Mouse (Mus musculus): Measurements from ENCODE around the gene Col4a1.

Gene Col4a1

DNA sequence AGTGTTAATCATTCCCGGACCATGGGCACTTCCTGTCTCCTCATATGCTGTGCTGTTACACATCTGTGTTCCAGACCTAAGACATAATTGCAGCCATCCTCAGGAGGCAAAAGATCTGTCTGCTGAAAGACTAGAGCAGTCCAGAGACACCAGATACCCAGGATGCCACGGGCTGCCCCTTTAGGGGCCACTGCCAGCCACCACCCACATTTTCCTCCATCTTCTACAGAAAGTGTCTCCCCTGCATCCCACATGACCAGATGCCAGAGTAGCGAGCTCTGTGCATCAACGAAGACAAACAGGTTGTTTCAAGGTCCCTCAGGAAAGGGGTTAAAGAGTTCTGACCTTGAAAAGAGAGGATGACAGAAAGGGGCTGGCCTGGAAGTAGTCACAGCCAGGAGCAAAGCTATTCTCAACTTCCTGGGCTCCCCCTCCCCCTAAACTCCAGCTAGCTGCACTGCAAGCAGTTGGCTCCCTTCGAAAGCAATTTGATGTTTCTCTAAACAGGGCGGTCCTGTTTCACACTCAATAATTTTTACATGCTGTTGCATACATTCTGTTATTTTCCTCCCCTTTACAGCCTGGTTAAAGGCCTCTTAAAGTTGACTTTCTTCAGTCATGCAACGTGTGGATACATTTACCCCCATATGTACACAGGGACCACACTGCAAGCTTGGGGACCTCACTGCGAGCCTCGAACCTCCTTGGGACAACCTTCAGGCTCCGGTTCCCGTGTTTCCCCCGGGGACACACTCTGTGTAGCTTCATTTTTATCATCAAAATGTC, 13.9 kb downstream of the Col4a1 start:
- no peak for DNase-seq

DNA sequence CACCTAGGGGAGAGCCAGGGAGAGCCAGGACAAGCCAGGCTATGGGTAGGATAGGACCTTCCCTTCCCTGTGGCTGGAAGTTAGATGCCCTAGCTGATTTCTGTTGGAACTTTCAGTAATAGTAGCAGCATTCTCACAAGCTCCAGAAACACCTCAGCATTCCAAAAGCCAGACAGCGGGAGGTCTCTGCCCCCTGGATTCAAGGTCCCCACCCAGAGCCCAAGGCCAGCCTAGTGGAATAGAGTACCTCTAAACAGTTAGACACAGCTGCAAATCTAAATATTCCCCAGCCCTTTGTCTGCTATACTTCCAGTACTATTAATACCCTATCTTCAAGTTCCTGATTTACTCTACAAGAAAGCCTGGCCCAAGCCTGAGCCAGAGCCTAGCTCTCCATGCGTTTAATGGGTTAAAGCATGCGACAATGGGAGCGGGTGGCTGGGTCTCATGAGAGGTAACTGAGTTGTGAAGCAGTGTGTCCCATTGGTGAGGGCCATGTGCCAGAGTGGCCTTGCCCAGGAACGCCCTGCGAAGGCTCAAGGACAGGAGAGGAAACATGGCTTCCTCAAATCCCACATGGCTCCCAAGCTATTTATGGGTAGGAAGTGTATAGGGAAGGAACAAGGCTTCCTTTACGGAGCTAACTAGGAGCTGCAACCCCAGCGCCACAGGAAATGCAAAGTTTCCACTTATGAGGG, 15.3 kb downstream of the Col4a1 start:
- DNase-seq, result no peak

DNA sequence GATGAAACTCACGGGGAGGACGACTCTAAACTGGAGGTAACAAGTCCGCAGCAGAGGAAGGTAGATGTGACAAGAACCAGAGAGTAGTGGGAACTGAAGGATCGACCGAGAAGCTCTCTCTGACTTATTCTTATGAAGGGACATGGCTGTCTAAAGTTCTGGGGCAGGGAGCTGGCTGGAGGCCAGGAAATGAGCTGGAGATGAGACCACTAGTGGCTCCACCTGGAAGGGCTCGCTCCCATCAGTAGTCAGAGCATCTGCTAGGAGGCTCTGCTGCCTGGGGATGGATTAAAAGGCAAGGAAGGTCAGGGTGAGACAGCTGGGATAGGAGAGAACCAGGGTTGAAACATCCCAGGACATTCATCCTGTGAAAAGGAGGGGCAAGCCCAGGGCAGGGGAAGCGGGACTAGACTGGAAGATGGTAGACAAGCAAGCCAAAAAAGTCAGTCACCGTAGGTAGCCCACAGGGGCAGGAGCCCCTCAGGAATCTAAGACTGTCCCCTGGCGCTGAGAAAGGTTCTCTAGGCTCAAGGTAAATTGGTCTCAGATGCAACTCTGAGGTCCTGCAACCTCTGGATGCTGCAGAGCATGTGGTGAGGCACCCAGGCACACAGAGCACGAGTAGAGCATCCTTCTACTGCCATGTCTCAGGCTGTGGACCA, 16.2 kb downstream of the Col4a1 start:
- DNase-seq, result no peak

DNA sequence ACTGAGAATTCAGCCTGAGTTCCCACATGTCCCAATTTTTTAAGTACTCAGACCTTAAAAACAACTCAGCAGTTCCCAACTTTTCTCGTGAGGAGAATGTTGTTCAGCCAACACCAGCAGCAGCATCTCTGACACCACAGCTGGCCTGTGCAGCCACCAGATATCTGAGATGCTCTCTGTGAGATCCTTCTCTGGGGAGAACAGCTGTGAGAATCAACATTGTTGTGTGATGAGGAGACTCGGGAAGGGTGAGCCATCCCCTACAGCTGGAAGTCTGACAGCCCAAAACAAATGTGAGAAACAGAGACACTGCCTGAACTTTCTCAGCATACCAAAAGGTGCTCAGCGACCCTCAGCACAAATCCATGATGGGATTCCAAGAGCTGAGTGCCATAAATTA, 20.0 kb downstream of the Col4a1 start:
- DNase-seq, result no peak

DNA sequence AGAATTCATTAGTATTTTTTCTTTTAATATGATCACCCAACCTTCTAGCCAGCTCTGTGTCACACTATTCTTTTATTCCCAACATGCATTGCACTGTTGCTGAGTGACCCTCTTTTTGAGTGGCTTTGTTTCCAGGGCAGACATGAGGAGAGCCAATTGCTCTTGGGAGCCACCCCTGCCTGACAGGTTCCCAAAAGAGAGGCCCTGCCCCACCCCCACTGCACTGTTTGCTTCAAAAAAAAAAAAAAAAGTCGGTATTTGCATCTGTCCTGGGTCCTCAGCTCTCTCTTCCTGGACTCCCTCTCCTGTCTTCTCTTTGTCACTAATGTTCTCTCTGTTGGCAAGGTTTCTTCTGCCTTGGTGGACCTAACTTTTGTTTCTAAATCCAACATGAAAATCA, 22.1 kb downstream of the Col4a1 start:
- no peak for DNase-seq

DNA sequence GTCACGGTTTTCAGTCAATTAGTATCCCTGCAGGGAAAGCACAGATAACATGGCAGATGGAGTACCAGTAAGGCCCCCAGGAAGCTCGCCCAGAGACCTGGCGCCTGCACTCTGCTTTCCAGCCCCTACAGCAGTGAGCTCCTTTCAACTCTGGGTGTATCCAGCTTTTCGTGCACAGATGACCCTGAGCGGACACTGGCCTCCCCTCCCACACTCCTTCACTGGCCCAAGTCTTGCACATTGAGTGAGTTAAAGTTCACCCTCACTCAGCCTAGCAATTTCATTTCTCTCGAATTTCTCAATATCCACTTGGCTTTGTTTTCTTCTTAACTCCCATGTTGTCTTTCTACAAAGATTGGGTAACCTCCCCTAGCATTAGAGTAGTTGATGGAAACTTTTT, 24.3 kb downstream of the Col4a1 start:
- no peak for DNase-seq

DNA sequence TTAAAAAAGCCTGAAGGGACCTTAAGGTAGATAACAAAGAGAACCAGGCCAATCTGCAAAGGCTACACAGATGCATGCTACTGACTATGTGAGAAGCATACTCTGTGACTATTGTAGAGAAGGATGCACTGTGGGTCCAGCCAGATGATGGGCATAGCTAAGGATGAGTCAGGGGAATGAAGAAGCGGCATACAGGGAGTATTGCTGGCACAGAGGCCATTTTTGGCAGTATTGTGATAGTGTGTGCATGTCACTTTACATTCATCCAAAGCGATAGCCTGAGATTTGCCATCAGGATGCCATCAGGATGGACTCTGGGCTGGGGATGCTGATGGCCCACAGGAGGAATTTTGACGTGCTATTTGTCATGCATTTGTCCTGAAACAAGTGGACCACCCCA, 25.5 kb downstream of the Col4a1 start:
- no peak for DNase-seq

DNA sequence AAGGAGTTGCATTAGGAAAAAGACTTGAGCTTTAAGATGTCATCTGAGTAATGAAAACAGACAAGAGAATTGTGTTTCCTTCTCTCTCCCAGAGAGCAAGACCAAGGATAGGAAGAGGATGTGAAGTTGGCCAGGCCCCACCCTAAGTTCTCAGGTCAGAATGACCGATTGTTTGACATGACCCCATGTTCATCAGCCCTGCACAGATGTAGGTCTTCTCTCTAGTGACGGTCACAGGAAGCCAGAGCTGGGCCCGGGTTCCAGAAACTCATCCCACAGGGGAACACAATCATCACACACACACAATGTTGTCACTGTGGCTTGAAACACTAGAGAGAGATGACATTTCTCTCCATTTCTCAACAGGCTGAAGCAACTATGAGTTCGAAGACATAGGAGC, 27.2 kb downstream of the Col4a1 start:
- DNase-seq, result no peak

DNA sequence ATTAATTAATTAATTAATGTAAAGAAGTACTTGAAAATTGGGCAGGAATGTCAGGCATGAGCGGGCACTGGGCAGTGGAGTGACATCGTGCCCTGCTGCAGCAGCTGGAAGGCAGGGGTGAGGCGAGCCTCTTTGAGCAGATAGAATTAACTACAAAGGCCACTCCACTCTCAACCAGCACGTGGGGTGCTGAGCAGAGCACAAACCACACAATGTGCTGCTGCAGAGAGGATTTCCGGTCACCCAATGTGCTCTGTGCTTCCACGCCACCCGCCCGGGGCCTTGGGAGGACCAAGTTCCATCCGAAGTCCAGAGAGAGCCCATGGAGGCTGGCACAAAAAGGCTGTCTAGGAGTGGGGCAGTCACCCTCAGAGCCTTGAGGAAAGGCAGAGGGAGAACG, 29.4 kb downstream of the Col4a1 start:
- DNase-seq, result no peak

DNA sequence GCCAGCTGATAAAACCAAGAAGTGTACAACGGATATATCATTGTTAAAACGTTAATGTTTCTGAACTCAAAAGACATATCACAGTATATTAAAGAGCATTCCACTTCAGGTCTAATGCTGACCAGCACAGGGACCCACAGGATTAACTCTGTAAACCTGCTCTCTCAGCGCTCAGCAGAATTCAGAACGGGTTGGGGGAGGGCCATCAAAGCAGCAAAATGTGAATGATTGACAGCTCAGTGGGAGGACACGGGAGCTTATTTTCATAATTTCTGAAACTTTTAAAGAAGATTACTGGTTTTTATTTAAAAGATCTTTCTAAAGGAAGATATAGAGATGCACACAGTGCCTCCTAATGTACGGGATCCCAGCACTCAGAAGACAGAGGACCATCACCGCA, 29.9 kb downstream of the Col4a1 start:
- no peak for DNase-seq

DNA sequence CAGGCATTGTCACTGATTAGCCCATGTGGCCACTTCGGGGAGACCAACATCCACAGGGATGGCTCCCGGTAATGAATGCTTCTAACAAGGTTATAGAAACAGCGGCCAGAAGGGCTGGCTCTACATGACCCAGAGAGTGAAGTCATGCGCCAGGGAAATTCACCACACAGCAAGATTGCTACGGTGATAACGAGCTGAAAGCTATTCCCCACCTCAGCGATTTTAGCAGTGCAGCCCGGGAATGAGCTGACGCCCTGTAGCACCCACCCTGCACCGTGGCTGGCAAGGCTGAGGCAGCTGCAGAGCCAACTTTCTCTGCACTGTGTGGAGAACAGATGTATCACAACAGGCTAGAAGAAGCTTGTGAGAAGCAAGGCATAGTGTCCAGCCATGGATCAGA, 30.5 kb downstream of the Col4a1 start:
- DNase-seq, result no peak

DNA sequence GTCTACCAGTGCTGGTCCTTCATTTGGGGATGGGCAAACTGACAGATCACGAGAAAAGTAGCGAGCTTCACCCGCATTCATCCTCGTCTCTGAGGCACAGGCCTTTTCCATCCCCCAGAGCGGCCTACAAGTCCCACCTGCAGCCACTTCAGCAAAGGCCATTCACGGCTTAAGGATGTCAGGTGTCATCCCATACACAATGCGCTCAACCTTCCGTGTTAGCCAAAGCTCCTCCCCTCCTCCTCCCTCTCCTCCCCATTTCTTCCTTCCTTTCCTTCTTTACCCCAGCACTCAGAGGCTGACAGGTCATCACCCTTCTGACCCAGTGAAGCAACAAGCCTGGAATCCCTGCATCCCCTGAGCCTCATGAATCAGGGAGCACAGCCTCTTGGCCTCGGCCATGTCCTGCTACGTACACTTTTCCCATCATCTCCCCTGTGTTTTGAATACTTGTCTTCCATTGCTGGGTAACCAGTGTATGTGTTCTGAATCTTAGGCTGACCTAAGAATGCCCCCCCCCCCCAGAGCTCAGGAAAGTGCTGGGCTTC, 31.8 kb downstream of the Col4a1 start:
- DNase-seq, result no peak

DNA sequence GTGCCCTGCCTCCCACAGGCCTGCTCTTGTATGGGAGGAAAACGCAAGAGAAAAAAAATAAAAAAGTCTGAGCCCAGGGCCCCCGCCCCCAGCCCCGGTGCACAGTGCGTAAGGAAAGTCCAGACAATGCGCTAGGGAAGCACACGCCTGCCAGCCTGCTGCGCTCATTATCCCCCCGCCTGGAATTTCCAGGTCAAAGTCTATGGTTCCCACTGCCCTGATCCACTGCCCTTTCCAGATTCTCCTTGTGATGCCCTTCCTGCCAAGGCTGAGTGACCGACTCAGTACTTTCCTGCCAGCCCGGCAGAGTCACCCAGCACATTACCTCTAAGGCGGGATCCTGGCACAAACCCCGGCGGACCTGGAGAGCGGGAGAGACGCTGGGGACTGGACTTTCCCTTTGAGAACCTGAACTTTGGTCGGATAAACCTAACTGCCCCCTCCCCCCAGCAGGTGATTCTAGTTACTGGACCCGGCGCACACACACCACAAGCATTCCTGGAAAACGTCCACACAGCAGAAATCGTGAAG, 33.3 kb downstream of the Col4a1 start:
- no peak for DNase-seq

DNA sequence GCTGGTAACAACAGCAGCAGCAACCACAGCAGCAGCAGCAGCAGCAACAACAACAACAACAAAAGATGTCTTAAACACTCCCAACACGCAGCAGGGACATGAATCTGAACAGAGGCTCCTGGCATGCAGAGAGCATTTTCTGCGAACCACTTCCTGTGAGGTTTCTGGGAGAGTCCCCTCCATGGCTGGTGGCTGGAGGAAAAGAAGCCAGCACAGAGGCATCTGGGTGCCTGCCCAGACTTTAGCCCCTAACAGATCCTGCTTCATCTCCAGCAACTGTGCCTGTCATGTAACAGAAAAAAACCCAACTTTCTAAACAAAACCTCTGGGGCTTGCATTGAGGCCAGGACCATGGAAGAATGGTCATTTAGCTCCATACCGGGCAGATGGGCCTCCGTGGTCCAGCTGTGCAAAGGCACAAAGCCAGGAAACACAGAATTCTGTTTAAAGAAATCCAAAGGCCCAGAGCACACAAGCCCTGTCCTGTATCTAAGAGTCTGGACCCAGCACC, 34.5 kb downstream of the Col4a1 start:
- no peak for DNase-seq

DNA sequence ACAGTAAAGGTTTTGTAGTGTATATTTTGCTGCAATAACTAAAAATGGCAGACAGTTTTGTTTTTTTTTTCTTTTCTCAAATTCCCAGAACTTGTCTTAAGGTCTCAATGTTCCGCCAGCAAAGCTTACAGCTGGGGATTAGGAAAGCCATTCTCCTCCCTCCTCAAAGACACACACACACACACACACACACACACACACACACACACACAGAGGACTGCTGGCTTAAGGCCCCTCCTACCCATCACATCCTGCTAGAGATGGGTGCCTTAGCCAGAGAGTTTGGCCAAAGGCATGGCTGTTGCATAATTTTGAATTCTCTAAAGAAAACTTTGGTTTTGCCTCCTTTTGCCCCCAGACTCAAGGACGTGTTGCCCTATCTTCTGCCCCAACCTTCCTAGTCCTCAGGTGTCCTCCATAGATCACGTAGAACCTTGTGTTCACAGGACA, 35.0 kb downstream of the Col4a1 start:
- DNase-seq, result no peak

DNA sequence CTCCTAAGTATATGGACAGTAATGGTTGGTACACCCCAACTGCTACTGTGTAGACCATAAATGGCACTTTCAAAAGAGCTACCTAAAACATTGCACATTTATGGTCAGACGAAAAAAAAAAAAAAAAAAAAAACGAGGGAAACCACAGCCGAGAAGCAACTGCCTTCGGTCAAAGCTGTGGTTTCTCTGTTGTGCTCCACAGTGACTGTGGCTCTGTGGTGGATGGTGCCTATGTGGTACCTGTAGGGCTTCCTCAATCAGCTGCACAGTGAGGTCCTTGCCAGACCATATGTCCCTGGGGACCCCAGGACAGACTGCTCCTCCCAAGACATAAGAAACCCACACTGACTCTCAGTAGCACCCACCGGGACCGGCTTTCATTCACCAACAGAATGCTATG, 36.3 kb downstream of the Col4a1 start:
- DNase-seq, result no peak

DNA sequence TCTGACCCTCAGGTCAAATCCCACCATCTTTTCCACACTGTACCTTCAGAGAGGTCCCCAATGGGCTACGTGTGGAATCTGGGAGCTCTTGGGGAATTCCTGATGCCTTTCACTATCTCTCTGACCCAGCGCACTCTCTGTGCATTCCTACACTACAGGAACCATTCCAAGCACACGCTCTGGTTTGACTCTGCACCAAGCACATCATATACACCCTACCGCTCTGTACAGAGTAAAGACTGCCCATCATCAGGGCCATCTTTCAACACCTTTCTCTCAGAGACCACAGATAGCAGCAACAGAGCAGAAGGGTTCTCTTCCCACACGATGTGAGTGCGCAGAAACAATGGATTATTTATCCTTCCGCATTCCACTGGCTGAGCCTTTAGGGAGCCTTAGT, 38.2 kb downstream of the Col4a1 start:
- no peak for DNase-seq

DNA sequence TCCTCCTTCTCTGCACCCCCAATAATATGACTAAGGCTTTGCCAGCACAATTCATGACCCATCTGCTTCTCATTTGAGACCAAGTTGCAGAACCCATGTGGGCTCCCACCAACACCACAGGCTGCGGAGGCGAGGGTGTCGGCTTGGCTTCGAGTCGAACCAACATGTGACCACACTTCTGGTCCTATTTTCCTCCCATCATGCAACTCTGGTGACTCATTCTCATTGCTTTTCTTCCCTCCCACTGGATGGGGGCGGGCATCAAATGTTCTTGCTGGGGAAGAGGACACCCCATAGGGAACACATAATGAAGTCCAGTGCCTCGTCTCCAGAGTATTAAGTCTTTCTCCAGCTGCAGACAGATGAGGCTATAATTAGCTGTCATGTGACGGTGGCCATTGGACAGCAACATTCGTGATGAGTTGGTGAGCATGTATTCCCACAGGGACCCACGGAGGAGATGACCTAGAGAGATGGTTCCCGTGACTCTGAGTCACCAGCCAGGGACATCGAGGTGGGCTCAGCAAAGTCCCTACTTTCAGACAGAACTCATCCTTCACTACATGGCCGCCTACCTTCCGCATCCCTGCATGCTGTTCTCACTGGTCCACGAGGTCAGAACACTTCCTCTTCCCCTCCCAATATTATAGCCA, 39.0 kb downstream of the Col4a1 start:
- no peak for DNase-seq

DNA sequence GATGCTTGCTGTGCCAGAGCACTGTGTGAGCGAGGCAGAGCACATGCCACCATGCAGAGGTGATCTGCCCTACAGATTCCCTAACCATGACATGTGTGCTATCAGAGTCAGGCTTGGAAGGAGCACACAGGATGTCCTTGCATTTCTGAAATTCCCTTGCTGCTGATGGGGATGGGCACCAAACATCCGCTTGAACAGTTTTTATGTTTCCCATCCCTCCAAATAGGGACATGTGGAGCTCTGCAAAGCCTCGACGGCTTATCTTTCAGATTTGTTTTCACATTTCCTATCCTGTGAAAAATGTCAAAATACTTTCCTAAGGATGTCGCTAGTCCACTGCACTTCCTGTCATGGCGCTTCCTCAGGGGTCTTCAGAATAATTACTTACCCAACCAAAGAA, 40.4 kb downstream of the Col4a1 start:
- DNase-seq, result no peak

DNA sequence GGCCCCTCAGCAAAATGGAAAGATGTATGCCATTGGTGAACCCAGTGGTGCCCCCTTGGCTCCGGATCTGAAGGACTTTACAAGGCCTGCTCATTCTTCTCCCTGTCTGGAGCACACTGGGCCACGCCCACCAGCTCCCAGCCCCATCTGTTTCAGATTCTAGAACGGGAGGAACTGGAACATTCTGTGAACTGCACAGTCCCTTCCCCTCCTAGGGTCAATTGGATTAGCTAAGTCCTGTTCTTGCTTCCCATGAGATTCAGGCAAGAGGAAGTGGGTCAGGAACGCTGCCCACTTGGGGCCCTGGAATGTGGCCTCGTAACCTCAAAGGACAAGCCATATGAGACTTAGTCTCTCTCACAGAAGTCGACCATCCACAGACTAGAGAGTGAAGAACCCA, 41.8 kb downstream of the Col4a1 start:
- no peak for DNase-seq

DNA sequence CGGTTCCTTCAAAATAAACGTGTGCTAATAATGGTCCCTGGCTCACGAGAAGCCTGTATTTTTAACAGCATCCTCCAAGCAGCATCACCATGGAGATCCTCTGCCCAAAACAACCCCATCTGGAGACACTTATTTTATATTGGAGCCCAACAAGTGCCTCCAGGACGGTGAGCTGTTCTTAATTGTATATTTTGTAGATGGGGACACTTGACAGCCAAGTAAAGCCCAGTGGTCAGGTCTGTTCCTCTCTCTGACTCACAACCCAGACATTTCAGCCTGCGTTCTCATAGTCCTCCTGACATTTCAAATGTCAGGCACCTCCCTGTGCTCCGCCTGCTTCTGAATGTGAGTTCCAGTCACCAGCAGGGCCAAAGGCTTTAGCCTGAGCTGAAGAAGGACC, 43.9 kb downstream of the Col4a1 start:
- DNase-seq, result no peak

DNA sequence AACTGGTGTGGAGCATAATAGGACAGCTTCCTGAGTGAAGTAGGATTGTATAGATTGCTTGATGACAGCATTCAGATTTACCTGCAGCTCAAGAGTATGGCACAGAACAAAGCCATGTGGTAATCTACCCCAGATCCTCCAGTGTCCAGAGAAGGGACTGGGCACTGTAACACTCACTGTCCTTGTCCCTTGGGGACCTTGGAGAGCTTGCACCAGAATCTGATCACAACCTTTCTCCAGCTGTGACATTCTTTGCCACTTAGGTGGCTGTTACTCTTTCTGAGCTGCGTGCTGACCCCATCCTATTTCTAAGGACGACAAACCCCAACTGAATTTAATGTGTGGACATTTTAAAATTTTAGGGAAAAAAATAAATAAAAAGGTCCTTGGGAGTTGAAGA, 46.2 kb downstream of the Col4a1 start:
- no peak for DNase-seq

DNA sequence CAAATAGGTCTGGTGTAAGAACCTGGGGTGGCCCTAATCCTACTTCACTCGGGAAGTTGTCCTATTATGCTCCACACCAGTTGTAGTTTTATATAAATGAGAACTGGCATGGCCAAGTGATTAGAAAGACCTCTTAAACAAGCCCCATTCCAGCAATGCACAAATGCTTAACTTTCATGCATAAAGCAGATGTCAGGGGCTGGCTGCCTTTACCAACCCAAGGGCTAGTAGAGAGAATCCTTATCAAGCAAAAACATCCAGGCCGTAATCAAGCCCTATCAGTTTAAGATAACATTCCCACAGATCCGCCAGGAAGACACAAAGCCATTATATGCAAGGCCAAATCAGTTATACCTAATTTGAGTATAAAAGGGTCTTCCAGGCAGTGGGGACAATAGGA, 46.7 kb downstream of the Col4a1 start:
- no peak for DNase-seq
